ENCODE assay signal across 9 mouse cellular contexts in genomic region chr15:91165021-91165420, GRCm38 (mm10). TPM values are rescaled to one million over a fixed set of nuclear protein-coding genes. Genes with fewer than 3 reads are reported as not detected.
DNase-seq lines count a peak whose midpoint lies in the region; ATAC-seq and TF ChIP-seq lines count a peak whose summit lies in the region.
"Had no signal": no experiment of that assay in that cellular context is flagged by ENCODE, and none has a peak within 500 bp of the region (broad histone marks: within the 10 kb centered on the region; RNA-seq: fewer than 3 reads in every experiment).

No protein-coding gene starts in this region.

- ATAC-seq in forebrain, embryonic 16.5 days: peak; percentile 65
- ATAC-seq in megakaryocyte progenitor cell, adult 5-6 weeks (replicated peaks; ENCODE audit: poor library complexity): peak; percentile 67

- no peak for DNase-seq in gastrocnemius, adult 2 months
- DNase-seq in gastrocnemius, postnatal 4 days (ENCODE audit: low spot score in 2 of 2): no peak
- peak; percentile 31 for DNase-seq in cerebellum, adult 11 months
- peak; percentile 39 for DNase-seq in layer of hippocampus, adult 9-11 months
- DNase-seq in yolk sac, embryonic 10.5 days (ENCODE audit: low spot score): peak; percentile 24
- DNase-seq in urinary bladder, postnatal 10 days (ENCODE audit: low spot score): no peak

- intact Hi-C loops in gastrocnemius, adult 2 months (cut with DNase I): loop anchor here (10.0 kb wide), 1 partner anchor 140 kb away; no protein-coding TSS in a partner anchor

- H3K4me2 ChIP-seq in forebrain, embryonic 16.5 days (ENCODE audit: low read length): no peak overlapping the region
- H3K4me2 ChIP-seq: limb, embryonic 15.5 days had no signal

- no peak overlapping the region for H3K4me3 ChIP-seq in gastrocnemius, adult 2 months
- no peak overlapping the region for H3K4me3 ChIP-seq in forebrain, embryonic 16.5 days (replicated peaks; ENCODE audit: low read length)
- H3K4me3 ChIP-seq: limb, embryonic 15.5 days had no signal

- peaks cover 2% of the 10 kb centered on the region; the same call in 1 of the 2 replicates for H3K4me1 ChIP-seq in forebrain, embryonic 16.5 days (replicated peaks; ENCODE audit: control insufficient read depth, insufficient read depth, low read length)
- H3K4me1 ChIP-seq: limb, embryonic 15.5 days had no signal

- TF ChIP-seq CTCF in gastrocnemius, adult 2 months (IDR thresholded peaks at IDR 0.05): peak; percentile 41

- 13% methylated on average over 5 of the region's 5 CpGs for WGBS in forebrain, embryonic 16.5 days

- peak overlapping the region; percentile 45; the same call in 1 of the 2 replicates for H3K9ac ChIP-seq in forebrain, embryonic 16.5 days (replicated peaks; ENCODE audit: low read depth, low read length)
- H3K9ac ChIP-seq: limb, embryonic 15.5 days had no signal

- H3K36me3 ChIP-seq in forebrain, embryonic 16.5 days (ENCODE audit: control insufficient read depth, insufficient read depth): no peaks in the 10 kb centered on the region
- H3K36me3 ChIP-seq: limb, embryonic 15.5 days had no signal

- H3K27ac ChIP-seq in gastrocnemius, adult 2 months: no peak overlapping the region
- no peak overlapping the region for H3K27ac ChIP-seq in forebrain, embryonic 16.5 days (ENCODE audit: low read length)
- H3K27ac ChIP-seq: limb, embryonic 15.5 days had no signal

- no peaks in the 10 kb centered on the region for H3K9me3 ChIP-seq in forebrain, embryonic 16.5 days (ENCODE audit: control insufficient read depth, low read length)
- H3K9me3 ChIP-seq: limb, embryonic 15.5 days had no signal

- H3K27me3 ChIP-seq in forebrain, embryonic 16.5 days (replicated peaks; ENCODE audit: control insufficient read depth, insufficient read depth, low read length): no peaks in the 10 kb centered on the region
- H3K27me3 ChIP-seq: limb, embryonic 15.5 days had no signal

RNA-seq across cellular contexts. Expression of gene Abcd2, which starts 26.6 kb away (rescaled TPM):
- 10 to 100 TPM; 17.0 to 21.3 TPM for total RNA-seq in gastrocnemius, adult 2 months (2021)
- 10 to 100 TPM; 11.9 to 13.7 TPM for total RNA-seq in gastrocnemius, postnatal 4 days (2021)
- polyA plus RNA-seq in forebrain, embryonic 16.5 days (2015; fragmentation: Nextera tagmentation; extraction: Ambion mirVana): 14.2 and 19.4 TPM in 2 replicates
- total RNA-seq in megakaryocyte progenitor cell, adult 5-6 weeks (2015): 31.1 and 39.5 TPM in 2 replicates
- total RNA-seq in megakaryocyte progenitor cell, adult 5-6 weeks (2017): 40.6 and 43.8 TPM in 2 replicates

RNA-seq across cellular contexts. Expression of gene CN725425, which starts 34.3 kb away (rescaled TPM):
- total RNA-seq in gastrocnemius, adult 2 months (2021): not detected
- not detected for total RNA-seq in gastrocnemius, postnatal 4 days (2021)
- polyA plus RNA-seq in forebrain, embryonic 16.5 days (2015; fragmentation: Nextera tagmentation; extraction: Ambion mirVana): not detected in 2 replicates
- not detected in 2 replicates for total RNA-seq in megakaryocyte progenitor cell, adult 5-6 weeks (2015)
- total RNA-seq in megakaryocyte progenitor cell, adult 5-6 weeks (2017): not detected in 2 replicates
- polyA plus RNA-seq: limb, embryonic 15.5 days had no signal

Comparison
In these comparisons a context has a peak if more than half of its experiments do, and no peak if none do; other contexts are left out.
1. DNase-seq: peak in cerebellum, adult 11 months (single experiment), layer of hippocampus, adult 9-11 months (single experiment) and yolk sac, embryonic 10.5 days (single experiment); none in gastrocnemius, adult 2 months (single experiment), gastrocnemius, postnatal 4 days (0 of 2) and urinary bladder, postnatal 10 days (single experiment).